Mouse (Mus musculus): Measurements from ENCODE around the gene Ttc22.

Ttc22 gene

GRCm38 (mm10) chr4:106615637-106616036 lies 6.6 kb upstream of the Ttc22 start:
- no peak for DNase-seq (ENCODE audit: low spot score in 2 of 2)

GRCm38 (mm10) chr4:106617056-106617455 lies 5.2 kb upstream of the Ttc22 start, which contains the start of gene Lexm:
TSS of gene Lexm (minus strand) at chr4:106617241.
- peak in 1 of 2 experiments; percentile 52 for DNase-seq (ENCODE audit: low spot score in 2 of 2)

- no peak for DNase-seq (ENCODE audit: low spot score in 2 of 2)
These were observed 3.3 kb upstream of the Ttc22 start for GRCm38 (mm10) chr4:106618898-106619297.

- DNase-seq (ENCODE audit: low spot score in 2 of 2): no peak
These were observed 804 bp upstream of the Ttc22 start for GRCm38 (mm10) chr4:106621428-106621827.

- peak; percentile 26 for DNase-seq (ENCODE audit: low spot score in 2 of 2)
These were observed 480 bp downstream of the Ttc22 start for GRCm38 (mm10) chr4:106622712-106623111.

GRCm38 (mm10) chr4:106624271-106624670 lies 2.0 kb downstream of the Ttc22 start:
- DNase-seq (ENCODE audit: low spot score in 2 of 2): no peak

- peak in 1 of 2 experiments; percentile 36 for DNase-seq (ENCODE audit: low spot score in 2 of 2)
These were observed 5.6 kb downstream of the Ttc22 start for GRCm38 (mm10) chr4:106627809-106628208.

- no peak for DNase-seq (ENCODE audit: low spot score in 2 of 2)
These were observed 6.6 kb downstream of the Ttc22 start for GRCm38 (mm10) chr4:106628650-106629360.

- DNase-seq (ENCODE audit: low spot score in 2 of 2): no peak
These were observed 7.1 kb downstream of the Ttc22 start for GRCm38 (mm10) chr4:106629374-106629773.

GRCm38 (mm10) chr4:106630333-106631220 lies 8.3 kb downstream of the Ttc22 start:
- peak; percentile 93 to 95 for DNase-seq (ENCODE audit: low spot score in 2 of 2)

GRCm38 (mm10) chr4:106632313-106632712 lies 10.1 kb downstream of the Ttc22 start:
- DNase-seq (ENCODE audit: low spot score in 2 of 2): no peak

- DNase-seq (ENCODE audit: low spot score in 2 of 2): peak; percentile 61 to 71
These were observed 11.3 kb downstream of the Ttc22 start for GRCm38 (mm10) chr4:106633281-106634085.

- peak in 1 of 2 experiments; percentile 60 for DNase-seq (ENCODE audit: low spot score in 2 of 2)
These were observed 11.9 kb downstream of the Ttc22 start for GRCm38 (mm10) chr4:106634086-106634479.

GRCm38 (mm10) chr4:106643483-106644217 lies 21.4 kb downstream of the Ttc22 start:
- DNase-seq (ENCODE audit: low spot score in 2 of 2): no peak

GRCm38 (mm10) chr4:106644218-106644610 lies 22.0 kb downstream of the Ttc22 start:
- DNase-seq (ENCODE audit: low spot score in 2 of 2): no peak

GRCm38 (mm10) chr4:106645797-106646196 lies 23.6 kb downstream of the Ttc22 start:
- no peak for DNase-seq (ENCODE audit: low spot score in 2 of 2)

GRCm38 (mm10) chr4:106647137-106647536 lies 24.9 kb downstream of the Ttc22 start:
- DNase-seq (ENCODE audit: low spot score in 2 of 2): no peak

- DNase-seq (ENCODE audit: low spot score in 2 of 2): peak; percentile 99
These were observed 28.7 kb downstream of the Ttc22 start, which contains the start of gene Pars2 for GRCm38 (mm10) chr4:106650833-106651527. TSS of gene Pars2 (plus strand) at chr4:106651069.

- no peak for DNase-seq (ENCODE audit: low spot score in 2 of 2)
These were observed 30.3 kb downstream of the Ttc22 start for GRCm38 (mm10) chr4:106652546-106652945.

- DNase-seq (ENCODE audit: low spot score in 2 of 2): no peak
These were observed 30.8 kb downstream of the Ttc22 start for GRCm38 (mm10) chr4:106653051-106653450.
